Mouse (Mus musculus): Measurements from ENCODE around the gene Cd63.

Cd63 gene

GRCm38 (mm10) chr10:128929638-128930378 lies 29.0 kb downstream of the Cd63 start:
- DNase-seq (ENCODE audit: low spot score): no peak

- DNase-seq (ENCODE audit: low spot score): no peak
Measured at GRCm38 (mm10) chr10:128931441-128931840, 30.7 kb downstream of the Cd63 start.

- no peak for DNase-seq (ENCODE audit: low spot score)
Measured at GRCm38 (mm10) chr10:128933574-128933973, 32.8 kb downstream of the Cd63 start, which contains the start of gene Itga7. Gene Itga7, plus strand, starts transcription at chr10:128933818.

- DNase-seq (ENCODE audit: low spot score): no peak
Measured at GRCm38 (mm10) chr10:128933976-128934721, 33.4 kb downstream of the Cd63 start.

GRCm38 (mm10) chr10:128934997-128935787 lies 34.4 kb downstream of the Cd63 start:
- DNase-seq (ENCODE audit: low spot score): no peak

- no peak for DNase-seq (ENCODE audit: low spot score)
Measured at GRCm38 (mm10) chr10:128935826-128936440, 35.1 kb downstream of the Cd63 start.

GRCm38 (mm10) chr10:128937756-128938390 lies 37.1 kb downstream of the Cd63 start:
- no peak for DNase-seq (ENCODE audit: low spot score)

GRCm38 (mm10) chr10:128938457-128938856 lies 37.7 kb downstream of the Cd63 start:
- DNase-seq (ENCODE audit: low spot score): no peak

- no peak for DNase-seq (ENCODE audit: low spot score)
Measured at GRCm38 (mm10) chr10:128938974-128939373, 38.2 kb downstream of the Cd63 start.

GRCm38 (mm10) chr10:128940475-128941061 lies 39.8 kb downstream of the Cd63 start:
- DNase-seq (ENCODE audit: low spot score): no peak

GRCm38 (mm10) chr10:128945675-128946074 lies 44.9 kb downstream of the Cd63 start:
- no peak for DNase-seq (ENCODE audit: low spot score)

- no peak for DNase-seq (ENCODE audit: low spot score)
Measured at GRCm38 (mm10) chr10:128947496-128947895, 46.7 kb downstream of the Cd63 start.

- DNase-seq (ENCODE audit: low spot score): no peak
Measured at GRCm38 (mm10) chr10:128950208-128950887, 49.6 kb downstream of the Cd63 start.

- no peak for DNase-seq (ENCODE audit: low spot score)
Measured at GRCm38 (mm10) chr10:128958340-128958739, 57.6 kb downstream of the Cd63 start.

- no peak for DNase-seq (ENCODE audit: low spot score)
Measured at GRCm38 (mm10) chr10:128960142-128960541, 59.4 kb downstream of the Cd63 start.

- DNase-seq (ENCODE audit: low spot score): no peak
Measured at GRCm38 (mm10) chr10:128960590-128961584, 60.1 kb downstream of the Cd63 start, which contains the start of gene Mettl7b. Gene Mettl7b, minus strand, starts transcription at chr10:128960988.

All from left cerebral cortex, adult 11 months (tissue).